Mouse (Mus musculus) small intestine, adult 2 months (tissue): ENCODE results near the gene Pltp. TPM values are rescaled to one million over a fixed set of nuclear protein-coding genes. Genes with fewer than 3 reads are reported as not detected.
A peak's percentile ranks its signal among the peaks of the same experiment; 100 is the strongest.
"Not testable (repeated sequence)": the region's sequence is repeated elsewhere in the genome, so short reads cannot be mapped to it uniquely, and the experiment has no call there.

Experiments used
- H3K27ac ChIP-seq: fragments of 200-500 bp; 2 replicates; pipeline ENCODE4 v1.5.1; 2012; ENCODE audit warnings: low read depth, low read length, control low read depth, inconsistent platforms; ENCODE audit not compliant: insufficient read depth
- H3K27me3 ChIP-seq: fragments of 200-500 bp; 2 replicates; pipeline ENCODE4 v1.6.1; 2012; ENCODE audit warnings: mild to moderate bottlenecking, moderate library complexity, low read length, inconsistent platforms; ENCODE audit not compliant: control insufficient read depth, insufficient read depth
- H3K36me3 ChIP-seq: fragments of 200-500 bp; 2 replicates; pipeline ENCODE4 v1.6.1; 2012; ENCODE audit warnings: mild to moderate bottlenecking, low read length, control low read depth, inconsistent platforms; ENCODE audit not compliant: control insufficient read depth, insufficient read depth
- H3K4me1 ChIP-seq: fragments of 200-500 bp; 2 replicates; pipeline ENCODE4 v1.6.1; 2012; ENCODE audit warnings: low read length, inconsistent platforms, mixed read lengths; ENCODE audit not compliant: control insufficient read depth, insufficient read depth, insufficient read length
- H3K4me3 ChIP-seq: fragments of 200-500 bp; 2 replicates; pipeline ENCODE4 v1.5.1; 2012; ENCODE audit warnings: low read depth, mild to moderate bottlenecking, control low read depth, inconsistent platforms, low read length, moderate library complexity
- CTCF ChIP-seq: fragments of 200-500 bp; IDR thresholded peaks from 2 replicates; pipeline ENCODE4 v1.5.1; 2012; ENCODE audit warnings: low read depth, mild to moderate bottlenecking, control low read depth, inconsistent platforms, low read length, moderate library complexity, mixed read lengths; ENCODE audit not compliant: insufficient replicate concordance, insufficient read length; ENCODE audit errors: extremely low read depth
- POLR2A ChIP-seq: fragments of 200-500 bp; IDR thresholded peaks from 2 replicates; pipeline ENCODE4 v1.6.1; 2012; ENCODE audit warnings: low read depth, mild to moderate bottlenecking, control low read depth, inconsistent platforms, low read length, moderate library complexity
- WGBS: fragments of 180-500 bp; shearing (Covaris S2); methylation state at CpG from one replicate; pipeline ENCODE4 v1.1.7; 2018; 5-methylcytosine and 5-hydroxymethylcytosine counted together
- polyA plus RNA-seq: library from polyadenylated mRNA; depleted of rRNA; stranded (reverse); fragments of >200 nt; gene quantifications from 2 replicates; pipeline ENCODE4 v1.2.3, GENCODE M21; 2012

Pltp gene
- polyA plus RNA-seq, 1 experiment: 34.2 TPM

DNA sequence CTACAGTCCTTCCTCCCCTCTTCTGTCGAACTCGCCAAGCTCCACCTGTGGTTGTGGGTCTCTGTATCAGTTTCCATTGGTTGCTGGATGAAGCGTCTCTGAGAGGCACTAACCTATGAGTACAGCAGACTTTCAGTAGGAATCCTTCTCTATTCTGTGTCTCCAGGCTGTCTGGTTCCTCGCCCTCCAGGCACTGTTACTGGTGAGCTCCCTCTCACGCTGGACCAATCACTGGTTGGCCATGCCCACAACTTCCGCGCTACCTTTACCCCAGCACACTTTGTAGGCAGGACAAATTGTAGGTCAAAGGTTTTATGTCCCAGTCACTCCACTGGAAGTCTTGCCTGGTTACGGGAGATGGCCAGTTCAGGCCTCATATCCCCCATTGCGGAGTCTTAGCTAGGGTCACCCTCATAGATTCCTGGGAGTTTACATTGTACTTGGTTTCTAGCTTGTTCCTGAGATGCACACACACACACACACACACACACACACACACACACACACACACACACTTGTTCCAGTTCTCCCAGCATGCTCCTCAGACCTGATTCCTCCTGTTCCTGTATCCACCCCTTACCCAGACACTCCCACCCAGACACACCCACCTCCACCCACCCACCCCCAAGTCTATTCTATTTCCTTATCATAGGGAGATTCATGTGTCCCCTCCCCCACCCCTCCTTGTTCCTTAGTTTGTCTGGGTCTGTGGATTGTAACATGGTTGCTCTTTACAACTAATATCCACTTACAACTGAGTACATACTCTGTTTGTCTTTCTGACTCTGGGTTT, 2.3 kb upstream of the Pltp start:
- Histone ChIP-seq H3K27ac (no peak overlapping the region), H3K27me3 (peaks cover 18% of the 10 kb centered on the region)
- 32% methylated on average over 9 of the region's 9 CpGs for WGBS

DNA sequence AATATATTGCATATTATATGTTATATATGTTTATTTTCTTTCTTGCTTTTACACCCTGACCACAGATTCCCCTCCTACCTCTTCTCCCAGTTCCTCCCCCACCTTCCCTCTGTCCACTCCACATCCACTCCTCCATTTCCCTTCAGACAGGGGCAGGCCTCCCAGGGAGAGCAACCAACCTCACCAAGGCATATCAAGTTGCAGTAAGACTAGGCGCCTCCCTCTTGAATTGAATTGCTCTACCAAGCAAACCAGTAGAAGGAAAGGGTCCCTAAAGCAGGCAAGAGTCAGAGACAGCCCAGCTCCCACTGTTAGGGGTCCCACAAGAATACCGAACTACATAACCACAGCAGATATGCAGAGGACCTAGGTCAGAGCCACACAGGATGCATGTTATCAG, 1.6 kb upstream of the Pltp start:
- Histone ChIP-seq H3K4me3 (no peak overlapping the region), H3K27me3 (peaks cover 18% of the 10 kb centered on the region), H3K4me1 (peaks cover 11% of the 10 kb centered on the region), H3K36me3 (no peaks in the 10 kb centered on the region), H3K27ac (no peak overlapping the region)
- 61% methylated on average over 2 of the region's 2 CpGs for WGBS
- TF ChIP-seq CTCF (no peak), POLR2A (no peak)

More for the DNA sequence above, 2.3 kb upstream of the Pltp start:
- no peak overlapping the region for H3K4me3 ChIP-seq
- peaks cover 11% of the 10 kb centered on the region for H3K4me1 ChIP-seq
- TF ChIP-seq CTCF (no peak), POLR2A (no peak)
- no peaks in the 10 kb centered on the region for H3K36me3 ChIP-seq

DNA sequence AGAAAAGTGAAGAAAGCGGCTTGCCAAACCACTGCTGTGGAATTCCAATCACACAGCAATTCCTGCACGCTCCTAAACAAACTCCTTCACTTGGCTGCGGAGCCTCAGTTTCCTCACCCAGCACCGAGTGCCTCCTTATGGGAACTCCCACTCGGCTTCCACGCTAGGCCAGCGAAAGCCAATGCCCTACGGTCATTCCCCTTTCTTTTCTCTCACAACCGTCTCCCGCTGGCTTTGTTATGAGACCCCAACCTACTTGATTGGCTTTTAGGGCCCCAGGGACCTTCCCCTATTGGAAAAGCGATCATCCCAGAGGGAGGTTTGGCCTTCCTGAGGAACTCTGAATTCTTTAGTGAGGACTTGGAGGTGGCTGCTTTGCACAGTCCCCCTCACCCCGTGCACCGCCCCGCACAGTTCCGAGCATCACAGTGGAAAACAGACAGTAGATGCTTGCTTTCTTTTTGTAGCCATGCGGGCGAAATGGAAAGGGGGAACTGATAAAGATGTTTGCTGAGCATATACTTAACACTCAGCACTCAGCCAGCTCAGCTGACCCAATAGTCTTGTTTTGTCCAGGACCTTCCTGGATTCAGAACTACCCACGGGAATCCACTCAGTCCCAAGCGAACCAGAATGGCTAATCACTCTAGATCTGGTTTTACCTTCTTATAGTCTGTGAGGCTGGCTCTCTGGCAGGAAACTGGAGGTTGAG, 487 bp upstream of the Pltp start:
- no peak for TF ChIP-seq POLR2A
- no peak for TF ChIP-seq CTCF
- WGBS: 26% methylated on average over 19 of the region's 19 CpGs
- no peak overlapping the region for H3K27ac ChIP-seq

DNA sequence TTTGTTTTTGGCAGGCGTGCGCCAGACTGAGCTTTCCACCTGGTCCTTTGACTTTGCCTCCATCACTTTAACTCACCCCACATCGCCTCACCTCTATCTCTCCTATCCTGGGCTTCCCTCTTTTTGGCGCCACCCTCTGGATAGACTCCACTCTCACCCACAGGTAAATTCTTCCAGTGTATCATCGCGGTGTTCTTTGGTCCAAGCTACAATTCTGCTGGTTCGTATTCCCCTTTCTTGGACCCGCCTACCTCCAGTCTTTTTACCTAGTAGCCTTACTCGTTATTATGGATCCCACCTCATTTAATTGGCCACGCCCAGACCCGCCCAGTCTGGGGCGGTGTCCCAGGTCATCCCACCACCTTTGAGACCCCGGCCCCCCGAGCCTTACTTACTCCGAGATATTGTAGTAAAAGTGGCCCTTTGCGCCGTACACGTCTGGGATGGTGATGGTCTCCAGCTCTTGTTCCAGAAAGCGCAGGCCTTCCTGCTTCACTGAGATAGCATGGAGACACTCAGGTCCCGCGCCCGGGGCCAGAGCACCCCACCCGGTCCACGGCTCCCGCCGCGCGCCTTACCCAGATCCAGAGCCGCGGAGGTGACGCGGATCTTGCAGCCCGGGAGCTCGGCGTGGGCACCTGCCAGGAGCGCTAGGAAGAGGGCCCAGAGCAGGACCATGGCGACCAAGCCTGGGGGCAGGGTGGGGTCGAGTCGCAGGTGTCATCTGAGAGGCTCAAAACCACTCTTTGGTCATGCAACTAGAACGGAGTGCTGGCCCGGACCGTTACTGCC, 1.0 kb downstream of the Pltp start:
- H3K27me3 ChIP-seq: peaks cover 18% of the 10 kb centered on the region
- no peaks in the 10 kb centered on the region for H3K36me3 ChIP-seq
- H3K4me1 ChIP-seq: peaks cover 11% of the 10 kb centered on the region; the same call in 1 of the 2 replicates
- TF ChIP-seq POLR2A (no peak), CTCF (no peak)
- peak overlapping the region; percentile 59 for H3K4me3 ChIP-seq
- WGBS: 2% methylated on average over 42 of the region's 42 CpGs
- peak overlapping the region; percentile 17 for H3K27ac ChIP-seq

More for the DNA sequence above, 487 bp upstream of the Pltp start:
- no peaks in the 10 kb centered on the region for H3K36me3 ChIP-seq
- peaks cover 18% of the 10 kb centered on the region for H3K27me3 ChIP-seq
- H3K4me3 ChIP-seq: peak overlapping the region; percentile 59
- peaks cover 11% of the 10 kb centered on the region for H3K4me1 ChIP-seq

DNA sequence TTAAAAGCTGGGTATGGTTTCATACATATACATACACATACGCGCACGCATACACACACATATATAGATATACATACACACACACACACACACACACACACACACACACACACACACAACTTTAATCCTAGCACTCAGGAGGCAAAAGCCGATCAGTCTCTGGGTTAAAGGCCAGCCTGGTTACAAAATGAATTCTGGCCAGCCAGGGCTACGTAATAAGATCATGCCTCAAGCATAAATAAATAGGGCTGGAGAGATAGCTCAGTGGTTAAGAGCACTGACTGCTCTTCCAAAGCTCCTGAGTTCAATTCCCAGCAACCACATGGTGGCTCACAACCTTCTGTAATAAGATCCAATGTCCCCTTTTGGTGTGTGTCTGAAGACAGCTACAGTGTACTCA, 1.9 kb downstream of the Pltp start:
- H3K27ac ChIP-seq, H3K4me3 ChIP-seq, H3K36me3 ChIP-seq: not testable (repeated sequence)
- Histone ChIP-seq H3K4me1 (peaks cover 11% of the 10 kb centered on the region; the same call in 1 of the 2 replicates), H3K27me3 (peaks cover 18% of the 10 kb centered on the region)
- WGBS: 78% methylated on average over 5 of the region's 5 CpGs

DNA sequence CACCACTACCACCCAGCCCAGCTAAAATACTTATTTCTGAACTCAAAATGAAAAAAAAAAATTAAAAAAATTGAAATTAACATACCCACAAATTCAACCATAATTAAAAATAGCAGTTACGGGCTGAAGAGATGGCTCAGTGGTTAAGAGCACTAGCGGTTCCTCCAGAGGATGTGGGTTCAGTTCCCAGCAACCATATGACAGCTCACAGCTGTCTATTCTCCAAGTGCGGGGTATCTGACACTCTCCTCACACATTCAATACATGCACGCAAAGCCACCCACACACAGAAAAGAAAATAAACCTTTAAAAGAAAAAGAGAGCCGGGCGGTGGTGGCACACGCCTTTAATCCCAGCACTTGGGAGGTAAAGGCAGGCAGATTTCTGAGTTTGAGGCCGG, 7.5 kb downstream of the Pltp start:
- WGBS: 81% methylated on average over 8 of the region's 8 CpGs
- TF ChIP-seq CTCF (no peak), POLR2A (no peak)
- H3K4me3 ChIP-seq: no peak overlapping the region
- no peaks in the 10 kb centered on the region for H3K27me3 ChIP-seq
- H3K4me1 ChIP-seq: no peaks in the 10 kb centered on the region
- no peaks in the 10 kb centered on the region; the same call in 1 of the 2 replicates for H3K36me3 ChIP-seq
- H3K27ac ChIP-seq: no peak overlapping the region

DNA sequence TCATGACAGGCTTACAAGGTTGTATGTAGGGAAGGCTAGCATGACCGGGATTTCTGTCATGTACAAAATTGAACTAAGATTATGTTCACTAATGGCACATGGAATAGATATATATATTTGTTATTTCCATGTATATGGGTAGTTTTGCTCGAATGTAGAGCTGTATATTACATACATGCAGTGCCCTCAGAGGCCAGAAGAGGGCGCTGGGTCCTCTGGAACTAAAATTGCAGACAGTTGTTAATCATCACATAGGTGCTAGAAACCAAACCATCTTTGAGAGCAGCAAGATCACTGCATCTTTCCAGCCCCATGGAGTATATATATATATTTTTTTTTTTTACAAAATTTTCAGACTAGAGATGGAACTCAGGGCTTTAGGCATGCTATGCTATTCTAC, 11.7 kb downstream of the Pltp start:
- Histone ChIP-seq H3K27me3 (no peaks in the 10 kb centered on the region), H3K4me3 (no peak overlapping the region), H3K27ac (no peak overlapping the region), H3K4me1 (no peaks in the 10 kb centered on the region), H3K36me3 (no peaks in the 10 kb centered on the region)
- TF ChIP-seq POLR2A: no peak
- TF ChIP-seq CTCF: peak; percentile 28; the same call in 1 of the 2 replicates
- 53% methylated on average over 3 of the region's 3 CpGs for WGBS
